Mouse (Mus musculus) retina, embryonic 14.5 days (tissue): ENCODE results near the gene Srxn1.
A peak's percentile ranks its signal among the peaks of the same experiment; 100 is the strongest.

ENCODE experiments used
- DNase-seq: peaks from one replicate; pipeline ENCODE4 v3.0.0-alpha.2; 2015; ENCODE audit warnings: low spot score

Srxn1 gene

DNA sequence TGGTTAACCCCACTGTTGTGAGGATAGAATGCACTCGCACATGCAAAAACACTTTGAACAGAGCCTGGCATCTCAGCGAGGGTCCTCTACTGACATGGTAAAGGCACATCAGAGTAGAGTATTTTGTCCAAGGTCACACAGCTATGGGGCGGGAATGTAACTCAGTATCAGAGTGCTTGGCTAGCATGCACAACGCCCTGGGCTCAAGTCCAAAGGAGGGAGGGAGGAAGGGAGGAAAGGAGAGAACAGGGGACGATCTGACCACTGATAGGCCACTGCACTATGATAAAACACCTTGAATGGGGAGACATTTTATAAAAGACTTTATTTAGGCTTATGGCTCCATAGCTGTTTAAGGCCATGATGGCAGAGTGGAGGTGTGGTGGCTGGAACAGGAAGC is 15.7 kb upstream of the Srxn1 start:
- no peak for DNase-seq

DNA sequence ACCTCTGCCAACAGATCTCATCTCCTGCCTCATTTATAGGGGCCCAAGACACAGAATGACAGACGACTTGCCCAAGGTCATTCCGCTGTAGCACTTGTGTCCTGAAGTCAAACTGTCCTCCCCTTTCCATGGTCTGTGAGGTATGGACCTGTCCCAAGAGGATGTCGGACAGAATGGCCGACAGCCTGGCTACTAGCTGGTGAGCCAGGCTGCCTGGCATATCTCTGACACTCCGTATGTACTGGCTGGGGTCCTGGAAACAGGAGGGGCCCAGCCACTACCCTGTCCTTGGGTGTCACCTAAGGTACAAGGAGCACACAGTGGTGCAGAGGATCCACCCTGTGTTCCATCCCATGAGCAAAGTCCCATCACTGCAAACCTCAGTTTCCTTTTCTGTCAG is 14.8 kb upstream of the Srxn1 start:
- no peak for DNase-seq

DNA sequence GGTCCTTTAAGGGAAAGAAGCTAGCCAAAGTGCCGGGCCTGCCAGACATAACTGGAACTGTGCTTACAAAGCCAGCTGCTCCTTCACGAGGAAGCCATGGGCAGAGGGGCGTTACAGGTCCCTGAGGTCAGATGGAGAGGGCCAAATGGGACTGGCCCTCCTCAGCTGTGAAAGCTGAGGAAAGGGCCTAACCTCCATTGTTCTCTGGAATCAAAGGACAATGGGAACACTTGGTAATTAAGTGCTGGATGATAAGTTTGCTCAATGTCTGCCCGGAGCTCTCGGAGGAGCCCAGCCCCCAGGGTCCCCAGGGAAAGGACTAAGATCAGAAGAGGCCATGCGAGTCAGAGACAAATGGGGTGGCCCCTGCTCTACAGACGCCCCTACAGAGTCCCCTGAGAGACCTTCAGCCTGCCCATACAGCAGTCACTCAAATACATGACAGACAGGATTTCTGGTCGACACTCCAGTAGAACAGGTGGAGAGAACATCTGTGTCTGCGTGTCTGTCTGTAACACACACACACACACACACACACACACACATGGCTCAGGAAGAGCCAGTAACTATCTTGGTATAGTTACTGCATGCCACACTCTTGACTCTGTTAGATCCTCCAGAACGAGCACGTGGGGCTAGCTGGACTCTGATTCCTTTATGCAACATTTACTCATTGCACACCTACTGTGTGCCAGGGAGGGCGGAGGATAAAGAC is 13.8 kb upstream of the Srxn1 start:
- peak; percentile 46 for DNase-seq

DNA sequence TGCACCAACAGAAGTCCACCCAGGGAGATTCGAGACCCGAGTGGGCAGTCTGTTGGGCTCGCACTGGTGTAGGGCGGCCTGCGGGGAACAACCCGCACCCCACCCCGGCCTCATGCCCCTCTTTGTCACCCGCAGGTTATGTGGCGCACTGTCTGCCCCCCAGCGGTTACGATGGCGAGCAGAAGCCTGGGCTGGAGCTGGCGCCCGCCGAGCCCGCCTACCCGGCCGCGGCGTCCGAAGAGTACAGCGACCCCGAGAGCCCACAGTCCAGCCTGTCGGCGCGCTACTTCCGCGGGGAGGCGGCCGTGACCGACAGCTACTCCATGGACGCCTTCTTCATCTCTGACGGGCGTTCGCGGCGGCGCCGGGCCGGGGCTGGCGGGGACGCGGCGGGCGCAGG is 12.4 kb upstream of the Srxn1 start:
- no peak for DNase-seq

DNA sequence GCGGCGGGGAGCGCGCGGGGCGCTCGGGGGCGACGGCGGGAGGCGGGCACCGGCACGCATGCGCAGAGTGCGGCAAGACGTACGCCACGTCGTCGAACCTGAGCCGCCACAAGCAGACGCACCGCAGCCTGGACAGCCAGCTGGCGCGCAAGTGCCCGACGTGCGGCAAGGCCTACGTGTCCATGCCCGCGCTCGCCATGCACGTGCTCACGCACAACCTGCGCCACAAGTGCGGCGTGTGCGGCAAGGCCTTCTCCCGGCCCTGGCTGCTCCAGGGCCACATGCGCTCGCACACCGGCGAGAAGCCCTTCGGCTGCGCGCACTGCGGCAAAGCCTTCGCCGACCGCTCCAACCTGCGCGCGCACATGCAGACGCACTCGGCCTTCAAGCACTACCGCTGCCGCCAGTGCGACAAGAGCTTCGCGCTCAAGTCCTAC is 11.9 kb upstream of the Srxn1 start:
- peak; percentile 58 for DNase-seq

DNA sequence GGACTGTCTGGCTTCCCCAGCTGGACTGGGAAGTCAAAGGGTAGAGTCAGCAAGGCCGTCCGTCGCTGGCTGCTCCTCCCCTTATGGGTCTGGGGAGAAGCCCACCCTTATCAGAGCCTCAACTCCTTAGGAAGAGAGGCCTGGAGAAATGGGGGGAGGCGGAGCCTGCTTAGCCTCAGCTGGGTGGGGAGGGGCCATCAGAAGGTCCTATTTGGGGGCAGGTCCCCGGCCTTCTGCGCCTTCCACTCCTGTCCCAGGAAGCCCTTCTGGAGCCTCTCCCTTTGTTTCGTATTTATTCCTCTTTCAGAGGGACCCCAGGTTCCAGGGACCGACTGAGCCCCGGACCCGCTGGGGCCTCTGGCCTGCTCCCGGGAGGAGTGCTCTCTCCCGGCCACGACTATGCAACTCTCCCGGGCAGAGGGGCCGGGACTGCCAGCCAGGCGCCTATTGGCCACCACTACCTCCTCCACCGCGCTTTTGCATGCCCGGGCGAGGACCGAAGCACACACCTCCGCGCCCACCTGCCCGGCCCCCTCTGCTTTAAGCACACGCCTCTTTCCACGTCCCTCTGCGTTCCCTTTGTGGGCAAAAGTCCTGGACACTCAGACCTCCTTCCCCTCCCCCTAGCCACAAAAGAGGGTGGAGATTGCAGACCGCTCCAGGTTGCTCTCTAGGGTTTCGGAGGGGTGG is 10.3 kb upstream of the Srxn1 start:
- no peak for DNase-seq

DNA sequence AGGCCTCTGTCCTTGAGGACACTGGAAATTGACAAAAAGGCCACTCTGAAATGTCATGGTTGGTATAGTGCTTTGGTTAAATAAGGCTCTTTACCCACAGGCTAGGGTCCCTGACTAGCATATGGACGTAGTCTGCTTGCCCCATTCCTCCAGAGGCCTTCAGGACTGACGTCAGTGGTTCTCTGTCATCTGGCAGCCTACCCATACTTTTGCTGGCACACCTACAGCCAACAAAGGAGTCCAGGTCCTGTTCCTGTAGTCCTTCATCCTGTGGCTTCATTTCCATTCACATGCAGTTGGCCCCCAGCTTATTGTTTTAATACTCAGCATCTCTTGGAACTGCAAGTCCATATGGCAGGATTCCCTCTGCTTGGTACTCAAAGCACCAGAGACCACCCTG is 8.4 kb upstream of the Srxn1 start:
- no peak for DNase-seq

DNA sequence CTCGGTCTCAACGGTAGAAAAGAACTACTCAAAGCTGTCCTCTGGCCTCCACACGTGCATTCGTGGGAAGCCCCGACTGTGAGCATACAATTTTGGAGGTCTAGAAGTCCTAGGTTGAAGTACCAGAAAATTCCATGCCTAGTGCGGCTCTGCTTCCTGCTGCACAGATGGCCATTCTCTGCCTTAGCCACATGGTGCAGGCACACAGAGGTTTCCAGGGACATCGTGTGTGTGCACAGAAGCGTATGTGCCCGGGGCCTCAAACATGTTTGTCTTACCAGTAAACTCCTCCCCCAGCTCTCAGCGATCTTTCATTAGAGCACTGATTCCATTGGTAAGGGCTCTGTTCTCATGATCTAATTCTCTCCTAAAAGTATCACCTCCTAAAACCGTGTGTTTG is 7.4 kb upstream of the Srxn1 start:
- no peak for DNase-seq

DNA sequence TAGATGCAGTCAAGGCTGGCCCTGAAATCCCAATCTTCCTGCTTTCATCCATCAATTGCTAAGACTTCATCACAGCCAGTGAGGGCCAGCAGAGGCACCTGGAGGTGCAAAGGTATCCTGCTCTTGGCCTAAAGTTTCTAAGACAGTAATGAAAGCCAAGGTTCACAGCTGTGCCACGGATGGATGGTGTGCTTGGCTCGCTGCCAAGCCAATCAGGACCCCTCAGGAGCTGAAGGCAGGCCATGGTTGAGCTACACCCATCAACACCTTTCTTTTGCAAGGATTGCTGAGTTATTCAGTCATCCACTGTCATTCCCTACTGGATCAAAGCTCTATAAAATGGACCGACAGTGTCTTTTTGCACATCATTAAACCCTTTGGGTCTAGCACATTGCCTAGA is 5.8 kb upstream of the Srxn1 start:
- DNase-seq: no peak

DNA sequence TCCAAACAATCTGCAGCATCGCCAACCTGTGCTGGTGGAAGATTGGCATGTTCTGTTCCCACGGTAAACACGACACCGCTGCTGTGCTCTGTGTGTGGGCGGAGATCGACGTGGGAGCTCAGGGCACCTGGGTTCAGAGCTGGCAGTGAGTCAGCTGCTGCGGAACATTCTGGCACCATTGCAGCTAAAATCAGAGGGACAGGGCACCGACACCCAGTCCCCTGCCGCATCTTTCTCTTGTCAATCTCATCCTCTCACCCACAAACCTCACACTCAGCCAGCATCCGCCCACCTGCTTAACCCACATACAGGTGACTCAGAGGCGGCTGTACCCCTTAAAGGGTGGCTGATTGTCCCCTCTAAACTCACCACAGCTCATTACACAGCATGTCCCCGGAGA is 3.6 kb upstream of the Srxn1 start:
- DNase-seq: no peak

DNA sequence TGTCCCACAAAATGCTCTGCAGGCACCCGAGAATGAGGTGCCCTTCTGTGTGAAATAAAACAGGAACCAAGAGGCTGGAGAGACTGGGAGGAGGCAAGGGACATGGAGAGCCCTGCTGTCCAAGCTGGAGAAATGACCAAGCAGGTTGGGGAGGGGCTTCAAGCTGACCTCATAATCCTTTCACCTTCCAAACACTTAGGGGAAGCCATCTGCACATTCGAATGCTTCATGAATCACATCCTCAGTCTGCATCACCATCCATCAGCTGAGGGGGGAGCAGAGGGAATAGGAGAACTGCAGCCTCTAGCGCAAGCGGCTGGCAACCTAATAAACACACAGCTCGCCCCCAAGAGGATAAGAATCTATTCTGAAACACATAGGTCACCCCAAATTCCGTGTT is 2.9 kb upstream of the Srxn1 start:
- no peak for DNase-seq

DNA sequence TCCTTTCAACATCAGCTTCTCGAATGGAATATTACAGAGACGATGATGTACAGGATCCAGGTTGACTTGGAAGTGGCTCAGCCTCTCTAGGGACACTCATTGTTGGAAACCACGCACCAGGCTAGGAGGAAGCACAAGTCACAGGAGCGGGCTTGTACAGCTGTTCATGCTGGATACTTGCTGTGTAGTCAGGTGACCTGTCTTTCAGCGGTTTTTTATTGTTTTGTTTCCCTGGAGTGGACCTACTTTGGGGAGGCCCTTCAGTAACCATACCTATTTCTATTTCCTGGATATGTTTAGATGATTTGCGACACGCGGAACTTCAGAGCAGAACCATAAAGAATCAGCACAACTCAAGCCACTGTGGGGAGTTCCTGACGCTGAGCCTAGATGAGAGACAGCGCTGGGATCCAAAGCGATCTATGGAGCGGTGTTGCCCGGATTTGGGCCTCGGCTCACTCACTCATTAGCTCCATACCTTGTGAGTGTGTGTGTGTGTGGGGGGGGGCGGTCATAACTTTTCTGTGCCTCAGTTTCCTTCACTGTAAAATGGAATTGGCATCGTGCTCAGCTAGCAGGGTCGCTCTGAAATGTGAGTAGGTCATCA is 502 bp upstream of the Srxn1 start:
- no peak for DNase-seq

DNA sequence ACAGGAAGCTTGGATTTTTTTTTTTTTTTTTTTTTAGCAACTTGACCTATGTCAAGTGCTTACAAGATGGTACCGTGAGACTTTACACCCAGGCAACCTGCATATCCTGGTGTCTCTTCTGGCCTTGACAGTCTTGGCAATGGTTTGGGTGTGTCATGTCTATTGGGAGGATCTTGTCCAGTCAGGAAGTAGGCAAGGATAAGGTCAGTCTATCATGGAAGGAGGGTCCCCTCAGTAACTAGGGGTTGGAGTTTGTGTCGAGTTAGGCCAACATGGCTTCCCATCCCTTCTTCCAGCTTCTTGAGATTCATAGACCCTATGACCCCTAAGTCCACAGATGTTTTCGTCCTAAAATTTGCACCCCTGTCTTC is 894 bp downstream of the Srxn1 start:
- no peak for DNase-seq

DNA sequence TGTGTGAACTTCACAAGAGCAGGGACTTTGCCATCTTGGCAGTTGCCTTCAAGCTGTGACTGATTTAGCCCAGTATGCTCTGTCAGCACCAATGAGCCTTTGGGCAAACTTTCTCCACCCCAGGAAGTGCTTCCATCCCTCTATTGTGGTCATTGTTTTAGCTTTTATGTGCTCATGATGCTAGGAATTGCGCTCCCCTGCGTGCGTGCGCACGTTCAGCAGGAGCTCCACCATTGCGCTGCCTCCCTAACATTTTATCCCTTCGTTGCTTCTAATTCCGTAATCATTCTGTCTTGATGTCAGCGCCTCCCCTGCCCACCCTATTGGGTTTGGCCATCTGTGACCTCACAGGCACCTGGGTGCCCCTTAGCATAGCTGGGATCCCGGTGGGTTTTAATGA is 1.3 kb downstream of the Srxn1 start:
- DNase-seq: no peak

DNA sequence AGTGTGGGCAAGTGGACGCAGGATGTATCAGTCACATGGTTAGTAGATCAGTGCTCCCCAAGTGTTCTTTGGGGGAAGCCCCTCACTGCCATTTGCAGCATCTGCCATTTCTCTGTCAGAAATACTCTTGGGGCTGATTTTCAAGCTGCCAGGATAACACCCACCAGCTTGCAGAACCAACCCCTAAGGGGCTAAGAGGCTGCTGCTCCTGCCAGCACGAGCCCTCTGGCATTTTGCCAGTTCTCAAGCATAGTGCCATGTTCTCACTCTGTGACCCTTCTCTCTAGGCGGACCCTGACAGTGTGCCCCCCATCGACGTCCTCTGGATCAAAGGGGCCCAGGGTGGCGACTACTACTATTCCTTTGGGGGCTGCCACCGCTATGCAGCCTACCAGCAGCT is 3.4 kb downstream of the Srxn1 start:
- DNase-seq: no peak

DNA sequence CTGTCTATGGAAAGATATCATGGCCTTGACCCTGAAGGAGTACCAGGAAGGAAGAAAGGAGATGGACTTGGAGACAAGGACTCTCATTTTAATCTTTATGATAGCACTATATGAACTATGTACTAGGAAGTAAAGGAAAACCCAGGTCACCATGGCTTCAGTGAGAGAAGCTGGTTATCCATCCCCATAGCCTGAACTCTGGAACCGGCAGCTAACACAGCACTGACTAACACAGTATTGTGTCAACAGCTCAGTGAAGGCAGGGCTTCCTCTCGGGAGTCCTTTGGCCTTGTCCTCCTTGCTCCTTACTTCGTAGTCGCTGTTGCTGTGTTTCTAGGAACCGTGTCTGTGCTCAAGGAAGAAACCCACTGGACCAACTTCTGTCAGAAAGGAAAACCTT is 4.1 kb downstream of the Srxn1 start:
- DNase-seq: no peak

DNA sequence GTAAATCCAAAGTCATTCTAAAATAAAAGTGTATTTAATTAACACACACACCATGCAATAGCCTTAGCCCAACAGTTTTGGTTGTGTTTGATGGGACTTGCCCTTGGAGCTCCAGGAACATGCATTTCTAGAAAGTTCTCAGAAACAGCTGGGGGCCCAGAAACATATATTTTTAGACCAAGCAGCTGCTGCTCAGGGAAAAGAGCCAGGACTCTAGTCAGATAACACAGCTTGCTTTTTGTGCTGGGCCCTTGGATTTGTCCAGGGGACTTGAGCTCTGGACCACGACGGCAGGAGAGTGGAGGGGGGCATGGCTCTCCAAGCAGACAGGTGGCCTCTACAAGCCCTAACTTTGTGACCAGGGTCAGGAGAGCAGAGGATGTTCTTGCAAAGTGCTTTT is 6.0 kb downstream of the Srxn1 start:
- DNase-seq: no peak

DNA sequence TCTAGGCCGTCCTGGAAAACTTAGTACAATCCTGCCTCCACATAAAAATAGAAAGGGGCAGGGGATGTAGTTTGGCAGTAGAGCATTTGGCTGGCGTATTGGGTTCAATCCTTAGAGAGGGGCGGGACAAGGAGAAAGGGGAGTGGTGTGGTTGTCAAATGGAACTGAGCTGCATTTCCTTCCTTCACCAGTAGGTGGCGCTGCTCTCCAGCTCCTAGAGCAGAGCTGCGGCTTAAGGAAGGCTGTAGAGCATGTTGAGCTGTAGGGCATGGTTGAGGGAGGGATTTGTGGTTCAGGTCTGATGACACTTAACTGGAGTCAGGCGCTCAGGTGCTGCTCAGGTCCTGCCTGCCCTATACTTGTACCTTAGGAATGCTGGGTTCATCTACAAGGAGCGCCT is 6.6 kb downstream of the Srxn1 start:
- peak; percentile 96 for DNase-seq

DNA sequence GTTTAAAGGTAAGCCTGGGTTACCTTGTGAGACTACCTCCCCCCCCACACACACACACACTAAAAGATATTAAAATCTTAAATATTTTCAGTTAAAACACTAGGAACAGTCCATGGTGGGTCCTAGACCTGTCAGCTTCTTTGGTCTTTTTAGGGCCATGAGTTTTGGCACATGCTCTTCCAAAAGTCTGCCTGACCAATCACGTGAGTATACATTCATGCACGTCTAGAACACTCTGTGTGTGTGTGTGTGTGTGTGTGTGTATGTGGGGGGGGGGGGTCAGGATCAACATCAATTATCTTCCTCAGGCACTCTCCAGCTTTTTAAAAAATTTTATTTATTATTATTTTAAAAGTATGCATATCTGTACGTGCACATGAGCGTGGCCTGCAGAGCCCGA is 7.2 kb downstream of the Srxn1 start:
- DNase-seq: no peak

DNA sequence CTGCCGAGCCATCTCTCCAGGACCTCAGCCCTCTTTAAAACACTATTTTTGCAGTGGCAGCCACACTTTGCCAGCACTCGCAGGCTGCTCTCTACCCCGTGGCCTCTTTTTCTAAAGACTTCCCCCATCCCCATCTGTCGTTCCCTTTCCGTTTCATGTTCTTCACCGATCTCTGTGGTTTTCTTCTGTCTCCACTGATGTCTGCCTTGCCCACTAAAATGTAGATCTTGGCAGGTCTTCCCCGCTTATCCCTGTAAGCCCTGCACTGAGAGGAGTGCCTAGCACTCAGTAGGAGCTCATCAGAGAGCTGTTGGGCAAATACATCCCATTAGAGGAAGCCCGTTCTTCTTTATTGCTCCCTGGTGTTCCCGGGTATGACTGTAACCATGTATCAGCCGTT is 7.7 kb downstream of the Srxn1 start:
- no peak for DNase-seq

DNA sequence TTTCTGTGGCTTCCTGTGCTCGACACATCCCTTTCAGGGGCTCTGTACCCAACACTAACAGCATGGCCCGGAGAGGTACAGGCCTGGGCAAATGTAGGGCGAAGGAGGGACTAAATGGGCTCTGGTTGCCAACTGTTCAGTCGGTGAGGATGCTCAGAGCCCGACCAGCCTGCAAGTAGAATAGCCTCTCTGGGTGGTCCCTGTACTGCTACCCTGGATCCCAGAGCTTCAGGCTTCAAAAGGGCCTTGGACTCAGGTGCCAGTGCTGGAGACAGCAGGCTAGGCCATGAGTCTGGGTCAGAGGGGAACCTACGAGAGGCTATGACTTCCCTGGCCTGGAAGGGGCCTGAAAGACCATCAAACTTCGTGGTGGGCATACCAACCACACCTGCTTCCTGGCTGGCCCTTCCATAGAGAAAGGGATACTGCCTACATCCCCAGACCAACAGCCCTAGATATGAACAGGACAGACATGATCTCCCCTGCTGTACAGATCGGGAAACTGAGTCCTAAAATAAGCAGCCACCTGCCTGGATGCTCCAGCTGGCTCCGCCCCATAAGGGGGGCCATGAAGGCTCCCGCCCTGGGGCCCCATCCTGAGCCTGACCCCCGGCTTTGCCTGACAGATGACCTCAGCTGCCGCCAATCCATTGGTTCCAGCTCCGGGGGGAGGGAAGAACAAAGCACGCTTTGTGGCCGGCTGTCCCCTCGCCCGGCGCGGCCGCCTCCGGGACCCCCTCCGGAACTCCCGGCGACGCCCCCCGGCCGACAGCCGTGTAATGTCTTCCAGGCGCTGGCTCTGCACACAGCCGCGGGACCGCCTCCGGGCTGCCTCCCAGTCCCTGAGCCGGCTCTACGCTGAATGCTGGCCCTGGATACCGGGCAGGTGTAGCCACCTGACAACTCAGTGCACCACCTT is 9.0 kb downstream of the Srxn1 start:
- DNase-seq: peak; percentile 55

DNA sequence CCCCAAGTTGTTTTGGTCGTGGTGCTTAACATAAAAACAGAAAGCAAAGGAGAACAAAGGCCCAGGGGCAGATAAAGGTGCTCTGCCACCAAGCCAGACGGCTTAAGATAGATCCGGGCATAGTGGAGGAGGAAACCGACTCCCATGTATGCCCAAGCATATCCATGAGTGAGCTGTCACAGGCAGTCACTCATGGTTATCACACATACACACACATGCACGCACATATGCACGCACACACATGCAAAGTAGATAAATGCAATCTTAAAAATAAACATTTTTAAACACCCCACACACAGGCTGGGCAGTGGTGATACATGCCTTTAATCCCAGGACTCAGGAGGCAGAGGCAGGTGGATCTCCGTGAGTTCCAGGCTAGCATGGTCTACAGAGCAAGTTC is 12.4 kb downstream of the Srxn1 start:
- no peak for DNase-seq
